Mouse (Mus musculus) ES-E14 (cell line): ENCODE results near the gene Dock9. TPM values are rescaled to one million over a fixed set of nuclear protein-coding genes. Genes with fewer than 3 reads are reported as not detected.

ENCODE experiments used
- DNase-seq: peaks from one replicate; pipeline ENCODE4 v3.0.0-alpha.2; 2013; ENCODE audit warnings: low read depth, low spot score
- H3K27ac ChIP-seq: 2 replicates; pipeline ENCODE4 v1.5.1; 2012; ENCODE audit warnings: low read depth, mild to moderate bottlenecking, low read length, moderate library complexity, mixed read lengths; ENCODE audit not compliant: poor library complexity, insufficient read depth, severe bottlenecking
- H3K36me3 ChIP-seq: 2 replicates; pipeline ENCODE4 v1.6.1; 2012; ENCODE audit warnings: mild to moderate bottlenecking, low read length, moderate library complexity, mixed read lengths; ENCODE audit not compliant: control insufficient read depth, poor library complexity, insufficient read depth, severe bottlenecking
- H3K4me1 ChIP-seq, 2 experiments: fragments of 150-350 bp in 1 of 2; sonication (generic) in 1 of 2; 2 replicates each; pipeline ENCODE4 v1.6.1; 2012; ENCODE audit warnings: low read length in 2 of 2, mild to moderate bottlenecking in 1 of 2, mixed read lengths in 1 of 2; ENCODE audit not compliant: control insufficient read depth in 2 of 2, insufficient read depth in 2 of 2, poor library complexity in 1 of 2
- H3K4me3 ChIP-seq, 2 experiments: fragments of 150-350 bp in 1 of 2; sonication (generic) in 1 of 2; 2 replicates each; pipeline ENCODE4 v1.5.1; 2012; ENCODE audit warnings: low read length in 2 of 2, low read depth in 1 of 2, mild to moderate bottlenecking in 1 of 2, mixed read lengths in 1 of 2; ENCODE audit not compliant: insufficient read depth in 1 of 2, poor library complexity in 1 of 2, severe bottlenecking in 1 of 2
- H3K9ac ChIP-seq: 2 replicates; pipeline ENCODE4 v1.6.1; 2012; ENCODE audit warnings: low read depth, mild to moderate bottlenecking, low read length, mixed read lengths; ENCODE audit not compliant: poor library complexity, insufficient read depth, severe bottlenecking
- H3K9me3 ChIP-seq: fragments of 150-350 bp; sonication (generic); 2 replicates; pipeline ENCODE4 v1.6.1; 2012; ENCODE audit warnings: low read depth, mild to moderate bottlenecking, low read length; ENCODE audit not compliant: control insufficient read depth, insufficient read depth
- CHD2 ChIP-seq: IDR thresholded peaks from 2 replicates; pipeline ENCODE4 v1.6.1; 2014; ENCODE audit warnings: mild to moderate bottlenecking, low read depth, low read length, inconsistent platforms
- HCFC1 ChIP-seq: IDR thresholded peaks from 2 replicates; pipeline ENCODE4 v1.6.1; 2012; ENCODE audit warnings: low read length, inconsistent platforms, borderline replicate concordance; ENCODE audit not compliant: insufficient read depth
- MAFK ChIP-seq: IDR thresholded peaks from 2 replicates; pipeline ENCODE4 v1.6.1; 2014; ENCODE audit warnings: mild to moderate bottlenecking, low read depth, low read length, inconsistent platforms; ENCODE audit not compliant: insufficient read depth
- ZC3H11A ChIP-seq: IDR thresholded peaks from 2 replicates; pipeline ENCODE4 v1.6.1; 2012; ENCODE audit warnings: low read depth, mild to moderate bottlenecking, inconsistent platforms, low read length, borderline replicate concordance
- ZNF384 ChIP-seq: IDR thresholded peaks from 2 replicates; pipeline ENCODE4 v1.6.1; 2012; ENCODE audit warnings: low read depth, low read length, inconsistent platforms
- in situ Hi-C, 2 experiments: fragments of 600-800 bp; cut with MboI; formaldehyde crosslinking; loops; one replicate each; pipeline ENCODE4 v1.15.1; 2025; ENCODE audit warnings: low sequenced_read_pairs in 2 of 2, inconsistent platforms in 1 of 2; ENCODE audit not compliant: unreplicated experiment in 2 of 2
- total RNA-seq: library from RNA; depleted of rRNA; stranded (reverse); fragments of 300-350 nt; gene quantifications from 2 replicates; pipeline ENCODE4 v1.2.3, GENCODE M21; 2012

Dock9 gene
- total RNA-seq, 1 experiment = 8.3 TPM

DNA sequence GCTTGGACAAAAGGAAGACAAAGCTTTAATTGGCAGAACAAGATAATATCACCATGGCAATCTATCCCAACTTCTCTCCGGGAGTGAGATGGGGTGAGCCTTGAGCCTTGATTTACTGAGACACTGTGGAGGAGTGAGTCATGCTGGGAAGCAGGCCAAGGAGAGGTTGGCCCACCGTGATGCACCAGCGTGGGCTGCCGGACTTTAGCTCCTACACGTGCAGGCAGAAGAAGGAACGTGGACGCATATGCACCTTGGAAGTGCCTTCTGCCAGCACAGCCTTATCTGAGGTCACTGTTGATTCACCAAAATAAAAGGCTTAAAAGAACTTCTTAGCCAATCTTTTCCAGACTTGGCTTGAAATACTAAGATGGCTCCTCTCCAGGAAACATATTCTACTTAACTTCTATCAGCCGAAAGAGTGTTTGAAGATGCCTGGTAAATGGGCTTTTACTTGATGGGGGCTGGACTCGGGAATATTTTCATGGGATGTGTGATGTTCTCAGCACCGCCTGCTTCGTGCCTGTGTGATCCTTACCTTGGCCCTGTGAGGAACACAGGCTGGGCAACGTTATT is 160.6 kb downstream of the Dock9 start:
- H3K9ac ChIP-seq = no peak overlapping the region
- no peaks in the 10 kb centered on the region for H3K9me3 ChIP-seq
- H3K4me1 ChIP-seq = no peaks in the 10 kb centered on the region
- no peak for TF ChIP-seq CHD2
- TF ChIP-seq HCFC1 = no peak
- TF ChIP-seq ZC3H11A = no peak
- TF ChIP-seq ZNF384 = no peak
- no peak for TF ChIP-seq MAFK
- DNase-seq = no peak
- in situ Hi-C loops = no loop called here
- no peak overlapping the region for H3K4me3 ChIP-seq
- peaks cover 2% of the 10 kb centered on the region; the same call in 1 of the 2 replicates for H3K36me3 ChIP-seq
- no peak overlapping the region for H3K27ac ChIP-seq

DNA sequence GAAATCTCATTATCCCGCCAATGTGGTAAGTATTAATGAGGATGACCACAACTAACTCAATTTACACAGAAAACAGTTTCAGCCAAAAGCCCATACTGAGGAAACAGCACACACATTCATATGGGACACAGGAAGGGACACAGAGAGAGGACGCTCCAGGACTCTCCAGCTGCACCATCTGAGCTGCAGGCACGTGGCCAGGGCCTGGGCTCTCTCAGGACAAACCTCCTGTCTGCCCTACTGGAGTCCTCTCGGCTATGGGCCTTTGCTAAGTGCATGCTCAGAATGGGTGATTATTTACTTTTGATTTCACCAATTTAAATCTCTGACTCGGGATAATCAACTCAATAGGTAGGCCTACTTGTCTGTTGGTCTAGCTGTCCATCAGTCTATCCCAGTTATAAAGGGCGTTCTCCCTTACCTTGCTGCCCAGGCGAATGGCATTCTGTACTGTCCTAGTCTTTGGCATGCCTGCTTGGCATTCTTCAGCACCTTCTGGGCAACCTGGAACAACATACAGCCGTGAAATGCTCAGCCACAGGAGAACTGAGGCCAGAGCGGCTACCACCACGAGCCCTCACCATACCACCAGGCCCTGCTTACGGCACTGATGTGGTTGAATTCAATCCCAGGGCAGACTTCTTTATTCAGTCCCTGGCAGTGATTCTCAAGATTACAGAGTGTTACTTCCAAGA is 162.8 kb downstream of the Dock9 start:
- Histone ChIP-seq H3K9ac (no peak overlapping the region), H3K36me3 (no peaks in the 10 kb centered on the region), H3K4me1 (no peaks in the 10 kb centered on the region), H3K27ac (no peak overlapping the region), H3K4me3 (no peak overlapping the region), H3K9me3 (no peaks in the 10 kb centered on the region)
- in situ Hi-C loops = no loop called here
- TF ChIP-seq CHD2 (no peak), MAFK (no peak), ZC3H11A (no peak)
- no peak for DNase-seq

DNA sequence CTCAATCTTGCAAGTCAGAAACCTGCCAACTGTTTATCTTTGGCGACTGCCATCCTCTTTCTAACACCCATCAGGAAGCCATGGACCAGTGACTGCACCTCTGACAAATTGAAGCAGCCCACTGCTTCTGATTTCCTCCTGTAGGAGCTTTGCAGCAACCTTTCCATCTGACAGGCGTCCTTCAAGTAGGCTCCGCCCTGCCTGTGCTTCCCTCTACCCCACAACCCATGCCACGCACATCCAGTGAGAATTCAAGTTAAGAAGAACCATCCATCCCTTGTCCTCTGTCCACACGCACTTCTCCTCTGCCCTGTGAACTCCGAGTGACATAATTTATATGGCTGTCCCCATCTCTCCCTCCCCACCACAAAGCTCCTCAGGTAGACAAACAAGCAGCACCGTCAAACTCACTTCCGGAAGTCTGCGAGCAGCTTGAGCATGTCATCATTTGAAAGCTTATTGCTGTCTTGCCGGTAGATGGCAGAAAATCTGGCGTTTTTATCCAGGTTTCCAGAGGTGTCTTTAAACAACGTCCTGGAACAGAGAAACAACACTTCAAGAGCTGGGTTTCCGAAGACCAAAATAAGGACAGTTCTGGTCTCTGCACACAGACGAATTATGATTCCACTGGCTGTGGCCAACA is 163.4 kb downstream of the Dock9 start:
- in situ Hi-C loops = no loop called here
- Histone ChIP-seq H3K4me3 (no peak overlapping the region), H3K36me3 (no peaks in the 10 kb centered on the region), H3K27ac (no peak overlapping the region), H3K4me1 (no peaks in the 10 kb centered on the region), H3K9ac (no peak overlapping the region), H3K9me3 (no peaks in the 10 kb centered on the region)
- no peak for DNase-seq
- TF ChIP-seq HCFC1 = no peak
- no peak for TF ChIP-seq CHD2
- TF ChIP-seq ZC3H11A = no peak
- no peak for TF ChIP-seq MAFK
- TF ChIP-seq ZNF384 = no peak

DNA sequence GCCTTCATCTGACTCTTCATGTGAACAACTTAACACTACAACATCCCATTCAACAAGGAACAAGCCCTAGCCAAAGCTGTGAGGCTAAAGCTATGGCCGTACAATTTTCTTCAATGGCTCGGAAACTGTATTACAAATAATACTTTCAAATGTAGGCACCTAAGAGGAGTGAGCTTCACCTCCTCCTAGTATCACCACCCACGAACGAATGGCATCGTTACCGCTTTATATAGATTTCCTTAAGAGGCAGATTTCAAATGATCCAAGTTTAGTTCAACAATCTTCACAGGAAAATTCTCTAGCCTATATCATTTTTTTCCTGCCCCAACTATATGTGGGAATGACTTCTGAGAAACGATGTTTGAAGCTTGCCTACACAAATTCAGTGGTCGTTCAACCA is 165.7 kb downstream of the Dock9 start:
- DNase-seq = no peak
- in situ Hi-C loops = no loop called here
- Histone ChIP-seq H3K4me3 (no peak overlapping the region), H3K9ac (no peak overlapping the region), H3K27ac (no peak overlapping the region), H3K36me3 (peaks cover 2% of the 10 kb centered on the region; the same call in 1 of the 2 replicates), H3K9me3 (no peaks in the 10 kb centered on the region), H3K4me1 (no peaks in the 10 kb centered on the region)
- TF ChIP-seq MAFK = no peak
- no peak for TF ChIP-seq ZNF384
- no peak for TF ChIP-seq CHD2
- TF ChIP-seq HCFC1 = no peak
- TF ChIP-seq ZC3H11A = no peak
